Mouse (Mus musculus) heart, adult 2 months (tissue): ENCODE measurements at regions not wholly inside any gene's neighbourhood (a gene's known extent, or its start where the extent isn't known, plus 50 kb on each side); places are given as distances from the start of the nearest gene placed in this dataset.

ENCODE experiments used
- DNase-seq, 2 experiments: peaks; one replicate each; pipeline ENCODE4 v3.0.0; 2021
- H3K27ac ChIP-seq: fragments of 200-600 bp; 2 replicates; pipeline ENCODE4 v1.8.1; 2022
- H3K27me3 ChIP-seq: fragments of 200-500 bp; 2 replicates; pipeline ENCODE4 v1.6.1; 2012; ENCODE audit warnings: mild to moderate bottlenecking, low read length, inconsistent platforms, mixed read lengths; ENCODE audit not compliant: control insufficient read depth, insufficient read depth
- H3K36me3 ChIP-seq: fragments of 200-500 bp; 2 replicates; pipeline ENCODE4 v1.6.1; 2012; ENCODE audit warnings: low read length, inconsistent platforms; ENCODE audit not compliant: control insufficient read depth, insufficient read depth
- H3K4me1 ChIP-seq: fragments of 200-500 bp; 2 replicates; pipeline ENCODE4 v1.6.1; 2011; ENCODE audit warnings: low read length; ENCODE audit not compliant: control insufficient read depth, insufficient read depth
- H3K4me3 ChIP-seq: fragments of 200-600 bp; 2 replicates; pipeline ENCODE4 v1.8.1; 2022
- H3K79me2 ChIP-seq: fragments of 200-500 bp; replicated peaks from 2 replicates; pipeline ENCODE4 v1.6.1; 2012; ENCODE audit warnings: mild to moderate bottlenecking, inconsistent platforms, low read length, moderate library complexity, mixed read lengths; ENCODE audit not compliant: control insufficient read depth, insufficient read depth
- H3K9ac ChIP-seq: fragments of 200-500 bp; 2 replicates; pipeline ENCODE4 v1.6.1; 2012; ENCODE audit warnings: low read depth, mild to moderate bottlenecking, control low read depth, inconsistent platforms, low read length, mixed read lengths
- CTCF ChIP-seq: fragments of 200-600 bp; IDR thresholded peaks from 2 replicates; pipeline ENCODE4 v1.8.1; 2022; ENCODE audit warnings: antibody characterized with exemption, mild to moderate bottlenecking, moderate library complexity
- EP300 ChIP-seq: fragments of 200-500 bp; IDR thresholded peaks from 2 replicates; pipeline ENCODE4 v1.6.1; 2011; ENCODE audit warnings: low read depth, low read length, control low read depth; ENCODE audit not compliant: insufficient read depth
- POLR2A ChIP-seq: fragments of 200-500 bp; IDR thresholded peaks from 2 replicates; pipeline ENCODE4 v1.6.1; 2011; ENCODE audit warnings: mild to moderate bottlenecking, low read depth, low read length, control low read depth; ENCODE audit not compliant: insufficient read depth
- WGBS: fragments of 180-500 bp; shearing (Covaris S2); methylation state at CpG from one replicate; pipeline ENCODE4 v1.1.7; 2018; 5-methylcytosine and 5-hydroxymethylcytosine counted together
- intact Hi-C: fragments of 180-260 bp; cut with DNase I; formaldehyde crosslinking; loops from one replicate; pipeline ENCODE4 v1.15.1; 2025

GRCm38 (mm10) chr2:128325456-128325855, 199.6 kb downstream of the Bcl2l11 start:
- no peak overlapping the region for H3K9ac ChIP-seq
- H3K4me3 ChIP-seq, result no peak overlapping the region
- TF ChIP-seq EP300 (no peak), CTCF (no peak), POLR2A (no peak)
- DNase-seq, result no peak
- peaks cover 7% of the 10 kb centered on the region for H3K4me1 ChIP-seq
- intact Hi-C loops, result no loop called here
- no peaks in the 10 kb centered on the region for H3K36me3 ChIP-seq
- 86% methylated on average over 4 of the region's 4 CpGs for WGBS
- no peak overlapping the region for H3K27ac ChIP-seq
- H3K27me3 ChIP-seq, result no peaks in the 10 kb centered on the region
- no peaks in the 10 kb centered on the region for H3K79me2 ChIP-seq

- 85% methylated on average over 9 of the region's 9 CpGs for WGBS
- no peak overlapping the region for H3K27ac ChIP-seq
- DNase-seq, result no peak
These were observed 205.0 kb downstream of the Bcl2l11 start for GRCm38 (mm10) chr2:128330833-128331232.

GRCm38 (mm10) chr2:128331275-128331674, 205.4 kb downstream of the Bcl2l11 start:
- no peak overlapping the region for H3K4me3 ChIP-seq
- WGBS, result 94% methylated on average over 10 of the region's 10 CpGs
- DNase-seq, result no peak
- no peaks in the 10 kb centered on the region for H3K79me2 ChIP-seq
- no peaks in the 10 kb centered on the region for H3K27me3 ChIP-seq
- no peak overlapping the region for H3K27ac ChIP-seq
- no peaks in the 10 kb centered on the region for H3K36me3 ChIP-seq
- H3K4me1 ChIP-seq, result no peaks in the 10 kb centered on the region
- TF ChIP-seq POLR2A (no peak), EP300 (no peak), CTCF (no peak)
- intact Hi-C loops, result no loop called here
- no peak overlapping the region for H3K9ac ChIP-seq

More at GRCm38 (mm10) chr2:128330833-128331232, 205.0 kb downstream of the Bcl2l11 start:
- Histone ChIP-seq H3K4me1 (no peaks in the 10 kb centered on the region), H3K27me3 (no peaks in the 10 kb centered on the region), H3K9ac (no peak overlapping the region), H3K79me2 (no peaks in the 10 kb centered on the region), H3K36me3 (no peaks in the 10 kb centered on the region), H3K4me3 (no peak overlapping the region)
- TF ChIP-seq POLR2A (no peak), CTCF (no peak), EP300 (no peak)
- intact Hi-C loops, result no loop called here

- TF ChIP-seq POLR2A (no peak), CTCF (no peak), EP300 (no peak)
- Histone ChIP-seq H3K4me1 (no peaks in the 10 kb centered on the region), H3K9ac (no peak overlapping the region), H3K79me2 (no peaks in the 10 kb centered on the region), H3K27ac (no peak overlapping the region), H3K36me3 (no peaks in the 10 kb centered on the region), H3K4me3 (no peak overlapping the region), H3K27me3 (no peaks in the 10 kb centered on the region)
- no peak for DNase-seq
- WGBS, result 83% methylated on average over 8 of the region's 8 CpGs
- intact Hi-C loops, result no loop called here
These were observed 205.8 kb downstream of the Bcl2l11 start for GRCm38 (mm10) chr2:128331681-128332080.

GRCm38 (mm10) chr2:128333401-128334142, 207.7 kb downstream of the Bcl2l11 start:
- no peaks in the 10 kb centered on the region for H3K79me2 ChIP-seq
- H3K9ac ChIP-seq, result no peak overlapping the region
- intact Hi-C loops, result no loop called here
- no peaks in the 10 kb centered on the region for H3K36me3 ChIP-seq
- no peaks in the 10 kb centered on the region for H3K27me3 ChIP-seq
- no peak for DNase-seq
- TF ChIP-seq POLR2A, result no peak
- TF ChIP-seq EP300, result no peak
- no peak for TF ChIP-seq CTCF
- H3K27ac ChIP-seq, result no peak overlapping the region
- WGBS, result 58% methylated on average over 10 of the region's 10 CpGs
- H3K4me3 ChIP-seq, result no peak overlapping the region
- peaks cover 5% of the 10 kb centered on the region; the same call in 1 of the 2 replicates for H3K4me1 ChIP-seq

GRCm38 (mm10) chr2:128334143-128334470, 208.3 kb downstream of the Bcl2l11 start:
- Histone ChIP-seq H3K36me3 (no peaks in the 10 kb centered on the region), H3K27ac (no peak overlapping the region), H3K27me3 (no peaks in the 10 kb centered on the region), H3K4me3 (no peak overlapping the region), H3K9ac (no peak overlapping the region), H3K79me2 (no peaks in the 10 kb centered on the region), H3K4me1 (peaks cover 10% of the 10 kb centered on the region)
- 71% methylated on average over 2 of the region's 2 CpGs for WGBS
- DNase-seq, result no peak
- intact Hi-C loops, result no loop called here
- no peak for TF ChIP-seq POLR2A
- no peak for TF ChIP-seq CTCF
- TF ChIP-seq EP300, result no peak
